Mouse (Mus musculus): ENCODE results near the gene Prss1. TPM values are rescaled to one million over a fixed set of nuclear protein-coding genes. Genes with fewer than 3 reads are reported as not detected.
"Not testable (repeated sequence)": the region's sequence is repeated elsewhere in the genome, so short reads cannot be mapped to it uniquely, and the experiment has no call there.

Gene Prss1
- polyA plus RNA-seq (2011; ENCODE audit: insufficient read depth, insufficient read length, low replicate concordance, missing spikeins), result not detected in 2 replicates

DNA sequence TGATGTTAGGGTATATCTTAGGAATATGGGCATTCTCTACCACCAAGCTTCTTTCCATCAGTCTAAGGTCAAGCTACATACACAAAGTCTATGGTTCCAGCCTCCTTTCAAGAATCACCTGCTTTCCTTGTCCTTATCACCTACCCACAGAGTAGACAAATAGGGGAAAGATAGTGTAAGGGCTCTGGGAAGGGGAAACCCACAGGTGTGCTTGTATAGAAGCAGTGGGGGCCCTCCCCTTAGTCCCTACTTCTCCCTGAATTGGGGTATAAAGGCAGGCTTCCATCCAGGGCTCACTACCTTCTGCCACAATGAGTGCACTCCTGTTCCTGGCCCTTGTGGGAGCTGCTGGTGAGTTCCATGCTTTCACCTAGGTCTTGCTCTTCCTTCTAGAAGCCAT is at the start of gene Prss1:
Gene Prss1 (plus strand): TSS at position 301 of the 400 bp plus-strand sequence.
- H3K27ac ChIP-seq (ENCODE audit: control insufficient read depth, insufficient read depth, low read depth, low read length, poor library complexity); H3K4me1 ChIP-seq (ENCODE audit: control insufficient read depth, insufficient read depth, low read length); H3K4me3 ChIP-seq (replicated peaks; ENCODE audit: control insufficient read depth, low read depth, low read length): not testable (repeated sequence)

DNA sequence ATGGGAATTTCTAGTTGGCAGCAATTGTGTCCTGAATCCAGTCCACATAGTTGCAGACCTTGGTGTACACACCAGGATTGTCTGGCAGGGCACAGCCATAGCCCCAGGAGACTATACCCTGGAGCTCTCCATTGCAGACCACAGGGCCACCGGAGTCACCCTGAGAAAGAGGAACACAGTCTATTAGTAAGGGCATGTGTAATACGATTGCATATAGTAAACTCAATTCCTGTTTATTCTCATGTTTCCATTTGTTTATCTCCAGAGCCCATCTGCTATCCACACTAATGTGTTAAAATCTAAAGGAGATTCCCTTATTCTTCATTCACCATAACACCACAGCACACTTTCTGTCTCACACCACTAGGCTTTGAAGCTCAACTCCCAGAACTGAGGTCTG is 16.5 kb upstream of the Prss1 start:
- not testable (repeated sequence) for H3K4me1 ChIP-seq (ENCODE audit: control insufficient read depth, insufficient read depth, low read length); H3K27ac ChIP-seq (ENCODE audit: control insufficient read depth, insufficient read depth, low read depth, low read length, poor library complexity); H3K4me3 ChIP-seq (replicated peaks; ENCODE audit: control insufficient read depth, low read depth, low read length)
- 25% methylated on average over 2 of the region's 2 CpGs for WGBS

- not testable (repeated sequence) for H3K4me3 ChIP-seq (replicated peaks; ENCODE audit: control insufficient read depth, low read depth, low read length); H3K27ac ChIP-seq (ENCODE audit: control insufficient read depth, insufficient read depth, low read depth, low read length, poor library complexity); H3K4me1 ChIP-seq (ENCODE audit: control insufficient read depth, insufficient read depth, low read length)
Observed at GRCm38 (mm10) chr6:41446045-41446444, 12.7 kb upstream of the Prss1 start, which contains the start of gene Gm10334. Gene Gm10334, minus strand, starts transcription at chr6:41446145.

DNA sequence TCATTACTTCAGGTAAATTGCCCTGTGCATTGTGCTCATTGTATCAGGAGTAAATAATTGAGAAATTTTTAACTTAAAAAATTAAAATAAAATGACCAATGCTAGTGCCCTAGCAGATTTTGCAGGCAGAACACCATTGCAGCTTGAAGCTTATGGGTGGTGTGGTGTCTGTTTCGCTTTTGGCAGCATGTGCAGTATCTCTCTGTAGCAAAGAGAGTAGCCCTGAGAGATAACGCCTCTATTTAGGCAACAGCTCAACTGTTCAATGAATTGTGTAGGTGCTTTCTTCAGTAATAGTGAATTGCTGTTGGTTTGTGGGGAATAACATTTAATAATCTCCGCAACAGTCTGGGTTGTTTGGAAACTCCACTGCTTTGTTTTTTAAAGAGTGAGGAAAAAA is 40.6 kb downstream of the Prss1 start:
- WGBS, result 66% methylated on average over 3 of the region's 3 CpGs
- Histone ChIP-seq H3K27ac (ENCODE audit: control insufficient read depth, insufficient read depth, low read depth, low read length, poor library complexity) (no peak overlapping the region), H3K4me1 (ENCODE audit: control insufficient read depth, insufficient read depth, low read length) (no peaks in the 10 kb centered on the region), H3K4me3 (replicated peaks; ENCODE audit: control insufficient read depth, low read depth, low read length) (no peak overlapping the region)
- TF ChIP-seq POLR2A (IDR thresholded peaks at IDR 0.05; ENCODE audit: borderline replicate concordance, control insufficient read depth, low read depth, low read length), result no peak
- TF ChIP-seq CTCF (IDR thresholded peaks at IDR 0.05; ENCODE audit: control insufficient read depth, insufficient read depth, low read length), result no peak

- 77% methylated on average over 2 of the region's 2 CpGs for WGBS
- no peak for TF ChIP-seq CTCF (IDR thresholded peaks at IDR 0.05; ENCODE audit: control insufficient read depth, insufficient read depth, low read length)
- TF ChIP-seq POLR2A (IDR thresholded peaks at IDR 0.05; ENCODE audit: borderline replicate concordance, control insufficient read depth, low read depth, low read length), result no peak
- Histone ChIP-seq H3K4me1 (ENCODE audit: control insufficient read depth, insufficient read depth, low read length) (no peaks in the 10 kb centered on the region), H3K4me3 (replicated peaks; ENCODE audit: control insufficient read depth, low read depth, low read length) (no peak overlapping the region), H3K27ac (ENCODE audit: control insufficient read depth, insufficient read depth, low read depth, low read length, poor library complexity) (no peak overlapping the region)
Observed at GRCm38 (mm10) chr6:41504915-41505314, 46.2 kb downstream of the Prss1 start.

- WGBS, result 64% methylated on average over 6 of the region's 6 CpGs
- no peaks in the 10 kb centered on the region for H3K4me1 ChIP-seq (ENCODE audit: control insufficient read depth, insufficient read depth, low read length)
- no peak for TF ChIP-seq POLR2A (IDR thresholded peaks at IDR 0.05; ENCODE audit: borderline replicate concordance, control insufficient read depth, low read depth, low read length)
- no peak for TF ChIP-seq CTCF (IDR thresholded peaks at IDR 0.05; ENCODE audit: control insufficient read depth, insufficient read depth, low read length)
- H3K4me3 ChIP-seq (replicated peaks; ENCODE audit: control insufficient read depth, low read depth, low read length), result no peak overlapping the region
- no peak overlapping the region for H3K27ac ChIP-seq (ENCODE audit: control insufficient read depth, insufficient read depth, low read depth, low read length, poor library complexity)
Observed at GRCm38 (mm10) chr6:41505323-41505722, 46.6 kb downstream of the Prss1 start.

Other genes starting within 250 kb of the Prss1 start
- not detected in 2 replicates for gene Try4, start 156.7 kb upstream of the Prss1 start, polyA plus RNA-seq (2011; ENCODE audit: insufficient read depth, insufficient read length, low replicate concordance, missing spikeins)
- not detected in 2 replicates for gene Try5, start 142.1 kb upstream of the Prss1 start, polyA plus RNA-seq (2011; ENCODE audit: insufficient read depth, insufficient read length, low replicate concordance, missing spikeins)
- not detected in 2 replicates for gene Try10, start 104.8 kb upstream of the Prss1 start, polyA plus RNA-seq (2011; ENCODE audit: insufficient read depth, insufficient read length, low replicate concordance, missing spikeins)
- gene Prss3, start 81.3 kb upstream of the Prss1 start, polyA plus RNA-seq (2011; ENCODE audit: insufficient read depth, insufficient read length, low replicate concordance, missing spikeins), result not detected in 2 replicates
- gene Gm5771, start 66.6 kb upstream of the Prss1 start, polyA plus RNA-seq (2011; ENCODE audit: insufficient read depth, insufficient read length, low replicate concordance, missing spikeins), result not detected in 2 replicates
- not detected in 2 replicates for gene Gm10334, start 12.8 kb upstream of the Prss1 start, polyA plus RNA-seq (2011; ENCODE audit: insufficient read depth, insufficient read length, low replicate concordance, missing spikeins)
- not detected in 2 replicates for gene Prss2, start 62.9 kb downstream of the Prss1 start, polyA plus RNA-seq (2011; ENCODE audit: insufficient read depth, insufficient read length, low replicate concordance, missing spikeins)
- gene Ephb6, start 146.6 kb downstream of the Prss1 start, polyA plus RNA-seq (2011; ENCODE audit: insufficient read depth, insufficient read length, low replicate concordance, missing spikeins), result 2.4 TPM in 1 of 2 replicates, not detected in the other
- not detected in 2 replicates for gene Trpv6, start 177.5 kb downstream of the Prss1 start, polyA plus RNA-seq (2011; ENCODE audit: insufficient read depth, insufficient read length, low replicate concordance, missing spikeins)
- 0.31 and 0.75 TPM in 2 replicates for gene Trpv5, start 221.8 kb downstream of the Prss1 start, polyA plus RNA-seq (2011; ENCODE audit: insufficient read depth, insufficient read length, low replicate concordance, missing spikeins)
- not detected in 2 replicates for gene Llcfc1, start 225.5 kb downstream of the Prss1 start, polyA plus RNA-seq (2011; ENCODE audit: insufficient read depth, insufficient read length, low replicate concordance, missing spikeins)
- 1,009 and 1,115 TPM in 2 replicates for gene Kel, start 245.4 kb downstream of the Prss1 start, polyA plus RNA-seq (2011; ENCODE audit: insufficient read depth, insufficient read length, low replicate concordance, missing spikeins)